Mouse (Mus musculus) hindbrain, embryonic 16.5 days (tissue): ENCODE results near the gene Dpy19l1. TPM values are rescaled to one million over a fixed set of nuclear protein-coding genes. Genes with fewer than 3 reads are reported as not detected.
A peak's percentile ranks its signal among the peaks of the same experiment; 100 is the strongest.

ENCODE experiments used
- ATAC-seq: fragments of 200-750 bp; cut with Nextera tagmentation; 2 replicates; pipeline ENCODE4 v1.8.0; 2017; ENCODE audit warnings: moderate TSS enrichment, moderate library complexity
- H3K27ac ChIP-seq: fragments of 300-500 bp; sonication (generic); 2 replicates; pipeline ENCODE4 v1.5.1; 2014; ENCODE audit warnings: low read depth, mild to moderate bottlenecking, control low read depth, low read length, moderate library complexity
- H3K27me3 ChIP-seq: fragments of 300-500 bp; sonication (generic); replicated peaks from 2 replicates; pipeline ENCODE4 v1.6.1; 2014; ENCODE audit warnings: low read length; ENCODE audit not compliant: control insufficient read depth, insufficient read depth
- H3K36me3 ChIP-seq: fragments of 300-500 bp; sonication (generic); 2 replicates; pipeline ENCODE4 v1.6.1; 2014; ENCODE audit warnings: mild to moderate bottlenecking, low read length, moderate library complexity, mixed read lengths; ENCODE audit not compliant: control insufficient read depth, insufficient read depth
- H3K4me1 ChIP-seq: fragments of 300-500 bp; sonication (generic); 2 replicates; pipeline ENCODE4 v1.6.1; 2014; ENCODE audit warnings: low read depth, low read length; ENCODE audit not compliant: control insufficient read depth, insufficient read depth
- H3K4me2 ChIP-seq: fragments of 300-500 bp; sonication (generic); 2 replicates; pipeline ENCODE4 v1.6.1; 2014; ENCODE audit warnings: mild to moderate bottlenecking, low read length, control low read depth, moderate library complexity
- H3K4me3 ChIP-seq: fragments of 300-500 bp; sonication (generic); 2 replicates; pipeline ENCODE4 v1.5.1; 2014; ENCODE audit warnings: mild to moderate bottlenecking, low read length, control low read depth, moderate library complexity
- H3K9ac ChIP-seq: fragments of 300-500 bp; sonication (generic); 2 replicates; pipeline ENCODE4 v1.6.1; 2014; ENCODE audit warnings: low read depth, mild to moderate bottlenecking, control low read depth, low read length, moderate library complexity
- H3K9me3 ChIP-seq: fragments of 300-500 bp; sonication (generic); 2 replicates; pipeline ENCODE4 v1.6.1; 2014; ENCODE audit warnings: mild to moderate bottlenecking, low read length, moderate library complexity; ENCODE audit not compliant: control insufficient read depth
- WGBS: fragments of 180-500 bp; shearing (Covaris S2); extraction: QIAGEN DNeasy Blood & Tissue Kit; methylation state at CpG from one replicate; pipeline ENCODE4 v1.1.7; 2014; 5-methylcytosine and 5-hydroxymethylcytosine counted together
- polyA plus RNA-seq: library from polyadenylated mRNA; unstranded; fragments of >200 nt; fragmentation: Nextera tagmentation; extraction: Ambion mirVana; gene quantifications from 2 replicates; pipeline ENCODE4 v1.2.1, GENCODE M21; 2015

Gene Dpy19l1
- polyA plus RNA-seq, 1 experiment from 2014 or later = 7.6 TPM

GRCm38 (mm10) chr9:24506510-24506909 lies 3.6 kb upstream of the Dpy19l1 start:
- Histone ChIP-seq H3K9me3 (no peaks in the 10 kb centered on the region), H3K4me3 (no peak overlapping the region), H3K27me3 (no peaks in the 10 kb centered on the region), H3K4me1 (peaks cover 5% of the 10 kb centered on the region; the same call in 1 of the 2 replicates), H3K27ac (no peak overlapping the region), H3K9ac (no peak overlapping the region), H3K4me2 (no peak overlapping the region), H3K36me3 (no peaks in the 10 kb centered on the region)
- ATAC-seq = no peak

- ATAC-seq = no peak
- H3K9me3 ChIP-seq = no peaks in the 10 kb centered on the region
- H3K4me2 ChIP-seq = no peak overlapping the region
- no peak overlapping the region for H3K9ac ChIP-seq
- H3K4me1 ChIP-seq = peaks cover 9% of the 10 kb centered on the region
- no peak overlapping the region for H3K27ac ChIP-seq
- H3K27me3 ChIP-seq = no peaks in the 10 kb centered on the region
- WGBS = 72% methylated on average over 5 of the region's 5 CpGs
- no peaks in the 10 kb centered on the region for H3K36me3 ChIP-seq
- H3K4me3 ChIP-seq = no peak overlapping the region
These were observed 2.2 kb upstream of the Dpy19l1 start for GRCm38 (mm10) chr9:24505017-24505763.

DNA sequence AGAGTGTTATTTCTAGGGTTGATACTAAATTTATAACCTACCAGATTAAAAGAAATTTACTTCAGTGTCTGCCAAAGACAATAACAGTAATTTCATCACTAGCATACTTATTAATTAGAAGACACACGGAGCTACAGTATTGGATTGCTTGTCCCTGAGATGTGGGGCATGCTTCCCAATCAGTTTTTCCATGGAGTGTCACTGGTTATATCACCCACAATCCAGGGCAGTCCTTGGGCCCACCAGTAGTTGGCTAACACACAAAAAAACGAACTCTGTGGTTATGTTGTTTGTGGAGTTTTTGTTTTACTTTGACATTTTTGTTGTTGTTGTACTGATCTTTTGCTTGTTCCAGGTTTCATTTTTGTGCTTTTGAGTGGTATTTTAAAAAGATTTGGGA lies 1.4 kb upstream of the Dpy19l1 start:
- Histone ChIP-seq H3K9ac (no peak overlapping the region), H3K27me3 (no peaks in the 10 kb centered on the region), H3K27ac (no peak overlapping the region), H3K4me2 (no peak overlapping the region), H3K36me3 (no peaks in the 10 kb centered on the region), H3K9me3 (no peaks in the 10 kb centered on the region), H3K4me1 (peaks cover 9% of the 10 kb centered on the region), H3K4me3 (no peak overlapping the region)
- ATAC-seq = no peak
- 71% methylated on average over 2 of the region's 2 CpGs for WGBS

GRCm38 (mm10) chr9:24503858-24504219 lies 899 bp upstream of the Dpy19l1 start:
- H3K27ac ChIP-seq = peak overlapping the region; percentile 94; the same call in 1 of the 2 replicates
- H3K9me3 ChIP-seq = no peaks in the 10 kb centered on the region
- H3K4me2 ChIP-seq = peak overlapping the region; percentile 77
- H3K9ac ChIP-seq = peak overlapping the region; percentile 87
- H3K36me3 ChIP-seq = no peaks in the 10 kb centered on the region
- 5% methylated on average over 5 of the region's 5 CpGs for WGBS
- H3K4me3 ChIP-seq = peak overlapping the region; percentile 89
- no peak for ATAC-seq
- no peaks in the 10 kb centered on the region for H3K27me3 ChIP-seq
- H3K4me1 ChIP-seq = peaks cover 9% of the 10 kb centered on the region

DNA sequence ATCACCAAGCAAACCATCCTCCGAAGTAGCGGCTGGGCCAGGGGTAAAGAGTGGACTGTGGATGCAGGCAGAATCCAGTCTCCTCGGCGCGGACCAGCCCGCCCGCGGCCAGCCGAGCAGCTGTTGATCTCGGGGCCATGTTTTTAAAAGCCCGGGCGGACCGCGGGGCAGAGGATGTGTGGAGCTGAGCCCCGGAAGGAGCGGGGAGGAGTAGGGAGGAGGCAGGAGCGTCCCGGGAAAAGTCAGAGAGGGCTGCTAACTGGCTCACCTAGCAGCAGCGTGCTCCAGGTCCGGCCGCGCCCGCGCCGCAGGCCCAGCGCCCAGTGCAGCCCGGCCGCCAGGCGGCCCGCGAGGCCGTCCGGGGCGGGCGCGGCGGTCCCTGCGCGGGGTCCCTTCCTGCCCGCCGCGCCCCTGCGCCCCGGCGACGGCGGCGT lies 352 bp downstream of the Dpy19l1 start:
- H3K27ac ChIP-seq = peak overlapping the region; percentile 94
- peaks cover 9% of the 10 kb centered on the region for H3K4me1 ChIP-seq
- peak overlapping the region; percentile 89 for H3K4me3 ChIP-seq
- no peaks in the 10 kb centered on the region for H3K36me3 ChIP-seq
- under 1% methylated on average over 39 of the region's 48 CpGs for WGBS
- peak; percentile 86 for ATAC-seq
- no peaks in the 10 kb centered on the region for H3K9me3 ChIP-seq
- H3K4me2 ChIP-seq = peak overlapping the region; percentile 77
- no peaks in the 10 kb centered on the region for H3K27me3 ChIP-seq
- peak overlapping the region; percentile 87 for H3K9ac ChIP-seq

- Histone ChIP-seq H3K27ac (no peak overlapping the region), H3K9ac (peak overlapping the region; percentile 13; the same call in 1 of the 2 replicates), H3K4me1 (peaks cover 9% of the 10 kb centered on the region), H3K4me3 (peak overlapping the region; percentile 89), H3K4me2 (peak overlapping the region; percentile 77), H3K27me3 (no peaks in the 10 kb centered on the region), H3K9me3 (no peaks in the 10 kb centered on the region), H3K36me3 (no peaks in the 10 kb centered on the region)
- 31% methylated on average over 2 of the region's 2 CpGs for WGBS
- ATAC-seq = no peak
These were observed 1.3 kb downstream of the Dpy19l1 start for GRCm38 (mm10) chr9:24501618-24502017.

DNA sequence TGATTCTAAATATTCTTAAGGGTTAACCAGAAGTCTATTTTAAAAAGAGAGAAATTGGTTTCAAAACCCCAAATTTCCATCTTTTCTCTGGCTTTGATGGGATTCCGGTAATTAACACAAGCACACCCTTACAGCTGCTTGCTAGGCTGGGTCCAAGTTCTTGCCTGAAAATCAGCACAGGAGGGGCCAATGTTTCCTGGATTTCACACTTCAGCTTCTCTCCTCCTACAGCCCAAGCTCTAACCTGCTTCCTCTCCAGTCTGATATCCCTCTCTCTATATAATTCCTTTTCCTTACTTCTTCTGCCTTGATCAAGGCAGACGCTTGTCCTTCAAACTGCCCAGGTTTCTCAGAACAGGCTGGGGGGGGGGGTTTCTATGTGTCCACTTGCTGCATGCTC lies 6.7 kb downstream of the Dpy19l1 start:
- H3K27ac ChIP-seq = no peak overlapping the region
- no peak overlapping the region for H3K4me3 ChIP-seq
- H3K9ac ChIP-seq = no peak overlapping the region
- WGBS = 96% methylated on average over 2 of the region's 2 CpGs
- H3K27me3 ChIP-seq = no peaks in the 10 kb centered on the region
- H3K9me3 ChIP-seq = no peaks in the 10 kb centered on the region
- ATAC-seq = no peak
- no peaks in the 10 kb centered on the region for H3K36me3 ChIP-seq
- H3K4me1 ChIP-seq = peaks cover 3% of the 10 kb centered on the region
- no peak overlapping the region for H3K4me2 ChIP-seq

- H3K4me1 ChIP-seq = no peaks in the 10 kb centered on the region
- H3K27ac ChIP-seq = no peak overlapping the region
- no peak overlapping the region for H3K9ac ChIP-seq
- H3K27me3 ChIP-seq = no peaks in the 10 kb centered on the region
- H3K4me3 ChIP-seq = no peak overlapping the region
- ATAC-seq = no peak
- no peaks in the 10 kb centered on the region for H3K9me3 ChIP-seq
- no peak overlapping the region for H3K4me2 ChIP-seq
- 87% methylated on average over 5 of the region's 5 CpGs for WGBS
- no peaks in the 10 kb centered on the region for H3K36me3 ChIP-seq
These were observed 12.4 kb downstream of the Dpy19l1 start for GRCm38 (mm10) chr9:24490516-24490915.

GRCm38 (mm10) chr9:24488425-24489104 lies 14.4 kb downstream of the Dpy19l1 start:
- Histone ChIP-seq H3K9me3 (no peaks in the 10 kb centered on the region), H3K4me2 (no peak overlapping the region), H3K4me3 (no peak overlapping the region), H3K9ac (no peak overlapping the region), H3K27me3 (no peaks in the 10 kb centered on the region), H3K4me1 (no peaks in the 10 kb centered on the region), H3K36me3 (no peaks in the 10 kb centered on the region), H3K27ac (no peak overlapping the region)
- 93% methylated on average over 6 of the region's 6 CpGs for WGBS
- ATAC-seq = no peak
